Mouse (Mus musculus): Measurements from ENCODE around the gene Rap2a.

Rap2a gene

DNA sequence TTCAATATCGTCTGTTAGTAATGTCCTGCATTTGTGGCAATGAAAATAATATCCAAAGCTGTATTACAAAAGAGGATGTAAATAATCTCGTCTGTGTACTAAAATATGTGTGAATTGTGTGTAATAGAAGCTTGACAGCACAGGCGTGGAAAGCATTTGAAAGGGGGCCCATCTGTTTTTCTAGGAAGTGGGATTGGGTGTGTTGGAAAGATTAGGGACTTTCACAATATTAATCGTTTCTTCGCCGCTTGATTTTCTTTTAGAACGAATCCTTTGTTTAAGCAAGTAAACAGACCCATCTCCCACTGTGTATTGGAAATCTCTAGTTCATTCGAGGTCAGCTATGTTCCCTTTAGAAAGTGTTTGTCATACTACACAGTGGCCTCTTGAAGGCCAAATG, 64.2 kb downstream of the Rap2a start:
- no peak for DNase-seq (ENCODE audit: low read depth, low spot score)

DNA sequence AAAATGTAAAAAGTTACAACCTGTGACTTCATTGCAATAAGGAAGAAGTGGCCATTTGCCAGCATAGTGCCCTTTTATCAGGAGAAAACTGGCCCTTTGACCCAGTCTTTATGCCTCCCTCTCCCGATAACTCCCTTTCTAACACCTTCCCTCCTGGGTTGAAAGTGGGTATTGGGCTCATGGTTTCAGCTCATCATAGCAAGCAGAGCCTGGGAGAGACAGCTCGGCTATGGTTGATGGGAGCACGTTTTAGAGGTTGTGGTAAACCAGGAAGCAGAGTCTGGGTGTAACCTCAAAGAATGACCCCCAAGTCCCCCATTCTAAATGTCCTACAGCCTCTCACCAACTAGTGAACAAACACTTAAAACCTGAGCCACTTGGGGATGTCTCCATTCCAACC, 64.7 kb downstream of the Rap2a start:
- DNase-seq (ENCODE audit: low read depth, low spot score), result no peak

DNA sequence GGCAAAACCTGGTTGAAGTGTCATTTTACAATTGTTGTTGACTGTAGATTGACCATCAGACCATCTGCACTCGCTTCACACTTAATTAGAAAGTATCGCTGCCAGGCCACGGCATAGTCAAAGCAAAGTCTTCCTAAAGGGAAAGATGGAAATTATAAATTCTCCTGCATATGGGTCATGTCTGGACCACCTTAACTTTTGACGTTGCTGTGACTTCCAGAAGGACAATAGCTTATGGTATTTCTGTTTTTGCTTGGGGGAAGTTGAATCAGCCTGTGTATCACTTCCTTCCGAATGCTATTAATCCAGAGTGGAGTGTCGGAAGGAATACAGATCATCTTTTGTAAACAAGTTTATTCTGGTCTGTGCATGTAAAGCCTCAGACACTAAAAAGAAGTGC, 65.6 kb downstream of the Rap2a start:
- no peak for DNase-seq (ENCODE audit: low read depth, low spot score)

DNA sequence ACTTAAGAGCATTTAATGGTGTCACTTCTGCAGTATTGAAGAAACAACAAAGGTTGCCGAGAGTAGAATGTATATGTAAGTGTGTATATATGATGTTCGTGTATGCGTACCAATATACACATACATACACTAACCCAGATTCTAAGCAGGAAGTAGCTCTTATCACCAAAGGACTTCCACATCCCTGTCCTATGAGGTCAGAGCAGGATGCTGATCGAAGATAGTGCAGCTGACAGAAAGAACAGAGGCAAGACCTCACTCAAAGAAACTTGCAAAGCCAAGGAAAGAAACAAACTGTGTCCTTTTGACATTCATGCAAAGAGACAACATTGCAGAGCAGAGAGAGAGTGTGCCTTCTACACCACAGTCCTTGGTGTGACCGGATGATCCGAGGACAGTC, 66.3 kb downstream of the Rap2a start:
- DNase-seq (ENCODE audit: low read depth, low spot score), result no peak

DNA sequence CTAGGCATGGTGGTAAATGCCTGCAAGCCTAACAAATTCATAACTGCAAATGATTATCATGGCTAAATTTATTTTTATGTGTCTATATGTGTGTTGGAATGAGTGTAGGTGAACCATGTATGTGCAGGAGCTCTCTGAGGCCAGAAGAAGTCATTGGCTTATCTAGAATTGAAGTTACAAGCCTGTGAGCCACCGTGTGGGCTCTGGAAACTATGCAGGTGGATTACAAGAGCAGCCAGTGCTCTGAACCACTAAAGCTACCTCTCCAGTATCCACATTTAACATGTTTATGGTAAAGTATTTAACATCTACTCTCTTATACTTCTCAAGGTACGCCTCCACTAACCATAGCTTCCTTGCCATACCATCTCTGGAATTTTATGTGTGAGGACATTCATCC, 66.7 kb downstream of the Rap2a start:
- DNase-seq (ENCODE audit: low read depth, low spot score), result no peak

All from c-Kit-negative CD71-positive TER-119-positive erythroid progenitor cells, embryonic 14.5 days (primary cell).